Mouse (Mus musculus) adrenal gland (tissue): ENCODE results near the gene Syce1l.

Source experiments
- intact Hi-C: fragments of 180-260 bp; cut with DNase I; formaldehyde crosslinking; loops from one replicate; pipeline ENCODE4 v1.15.1; 2025

Syce1l gene

GRCm38 (mm10) chr8:113669924-113670323 is 26.9 kb downstream of the Syce1l start:
- intact Hi-C loops, result loop anchor here (10.0 kb wide), 1 partner anchor 695 kb away; no protein-coding TSS in a partner anchor

- intact Hi-C loops, result no loop called here
Measured at GRCm38 (mm10) chr8:113672599-113673255, 29.7 kb downstream of the Syce1l start.

GRCm38 (mm10) chr8:113673300-113673699 is 30.3 kb downstream of the Syce1l start:
- intact Hi-C loops, result no loop called here

GRCm38 (mm10) chr8:113674611-113675010 is 31.6 kb downstream of the Syce1l start:
- intact Hi-C loops, result no loop called here

GRCm38 (mm10) chr8:113675281-113675680 is 32.3 kb downstream of the Syce1l start:
- intact Hi-C loops, result no loop called here

- intact Hi-C loops, result no loop called here
Measured at GRCm38 (mm10) chr8:113676811-113677210, 33.8 kb downstream of the Syce1l start.

GRCm38 (mm10) chr8:113679361-113679760 is 36.3 kb downstream of the Syce1l start:
- intact Hi-C loops, result no loop called here

GRCm38 (mm10) chr8:113687889-113688542 is 45.0 kb downstream of the Syce1l start:
- intact Hi-C loops, result no loop called here

- intact Hi-C loops, result no loop called here
Measured at GRCm38 (mm10) chr8:113688543-113688915, 45.5 kb downstream of the Syce1l start.

GRCm38 (mm10) chr8:113691622-113692343 is 48.8 kb downstream of the Syce1l start:
- intact Hi-C loops, result no loop called here

GRCm38 (mm10) chr8:113704968-113705367 is 62.0 kb downstream of the Syce1l start:
- intact Hi-C loops, result no loop called here
